Mouse (Mus musculus) adrenal gland, postnatal 36 days (tissue): ENCODE data around the gene P2ry10b. TPM values are rescaled to one million over a fixed set of nuclear protein-coding genes. Genes with fewer than 3 reads are reported as not detected.

Experiments
- DNase-seq, 2 experiments: peaks; one replicate each; pipeline ENCODE4 v3.0.0; 2021; ENCODE audit warnings: mixed read lengths in 1 of 2
- long read RNA-seq, 2 experiments: library from polyadenylated mRNA; stranded (forward); transcript quantifications; one replicate each; pipeline ENCODE4 v2.0.0; 2021; ENCODE audit warnings: borderline sequencing depth in 2 of 2
- total RNA-seq, 2 experiments: library from RNA; stranded (reverse); gene quantifications; 2 replicates each; pipeline ENCODE4 v1.2.3; 2021

The P2ry10b gene
- 1 to 10 TPM; 1.4 to 1.9 TPM for total RNA-seq
- long read RNA-seq, experiment 1 = 0 reads
- long read RNA-seq, experiment 2 = 0 reads

DNA sequence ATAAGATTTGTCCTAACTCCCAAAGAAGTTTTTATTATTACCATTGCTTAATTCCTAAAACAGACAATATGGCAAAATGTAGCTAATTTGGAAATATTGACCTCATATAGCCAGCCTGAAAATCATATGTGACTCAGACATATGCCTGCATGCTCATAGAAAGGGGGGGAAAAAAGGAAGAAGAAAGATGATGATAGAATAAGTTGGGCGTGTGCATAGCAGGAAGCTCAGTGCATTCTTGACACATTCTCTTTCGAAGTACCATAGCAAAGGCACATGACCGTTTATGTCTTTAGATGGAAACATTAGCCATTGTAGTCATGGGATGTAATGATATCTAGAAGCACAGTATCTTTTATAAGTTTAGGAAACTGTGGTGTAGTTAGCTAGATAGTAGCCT is at the start of gene P2ry10b:
Gene P2ry10b (plus strand): TSS at position 247 of the 400 bp plus-strand sequence.
- no peak for DNase-seq

DNA sequence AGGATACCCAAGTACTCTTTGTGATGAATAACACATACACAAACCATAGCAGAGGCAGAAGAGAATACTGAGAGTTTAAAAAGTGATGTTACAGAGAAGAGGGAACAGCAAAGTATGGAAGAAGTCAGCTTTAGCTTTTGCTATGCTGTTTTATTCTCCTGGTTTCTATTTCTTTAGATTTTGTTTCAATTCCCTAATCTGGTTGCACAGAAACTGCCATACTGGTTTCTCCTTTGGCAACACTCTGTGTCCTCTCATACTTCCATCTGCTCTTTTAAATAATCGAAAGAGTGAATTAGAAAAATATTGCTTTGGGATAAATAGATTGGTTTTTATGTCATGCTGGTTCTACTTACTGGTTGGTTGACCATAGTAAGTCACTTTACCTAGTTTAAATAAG is 32.4 kb upstream of the P2ry10b start:
- no peak for DNase-seq

DNA sequence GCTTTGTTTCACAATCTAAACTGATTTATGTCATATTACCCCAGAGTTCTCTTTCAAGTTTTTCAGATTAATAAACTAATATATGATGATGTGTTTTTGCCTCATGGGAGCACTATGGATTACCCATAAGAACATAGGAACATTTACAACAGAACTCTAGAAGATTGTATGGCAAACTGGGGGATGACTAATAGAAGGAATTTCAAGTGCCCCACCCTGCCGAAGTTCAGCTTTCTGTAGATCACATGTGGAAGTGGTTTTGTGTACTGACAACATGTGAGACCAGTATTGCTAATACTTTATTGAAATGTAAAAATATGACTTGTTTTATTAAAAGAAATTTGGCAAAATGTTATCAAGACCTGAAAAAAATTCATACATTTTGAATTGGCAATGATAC is 31.7 kb upstream of the P2ry10b start:
- DNase-seq = no peak

DNA sequence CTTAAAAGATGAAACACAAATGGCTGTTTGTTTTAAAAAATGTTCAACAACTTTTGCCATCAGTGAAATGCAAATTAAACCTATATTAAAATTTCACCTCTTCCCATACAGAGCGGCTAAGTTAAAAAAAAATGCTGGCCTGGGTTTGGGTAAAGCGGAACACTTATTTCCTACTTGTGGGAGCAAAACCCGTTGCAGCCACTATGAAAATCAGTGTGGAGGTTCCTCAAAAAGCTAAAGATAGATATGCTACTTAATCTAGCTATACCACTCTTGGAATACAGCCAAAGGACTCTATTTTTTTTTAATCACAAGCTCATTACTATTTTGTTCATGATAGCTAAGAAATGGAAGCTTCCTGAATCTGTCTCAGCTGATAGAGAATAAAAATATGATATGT is 5.5 kb upstream of the P2ry10b start:
- DNase-seq = no peak

DNA sequence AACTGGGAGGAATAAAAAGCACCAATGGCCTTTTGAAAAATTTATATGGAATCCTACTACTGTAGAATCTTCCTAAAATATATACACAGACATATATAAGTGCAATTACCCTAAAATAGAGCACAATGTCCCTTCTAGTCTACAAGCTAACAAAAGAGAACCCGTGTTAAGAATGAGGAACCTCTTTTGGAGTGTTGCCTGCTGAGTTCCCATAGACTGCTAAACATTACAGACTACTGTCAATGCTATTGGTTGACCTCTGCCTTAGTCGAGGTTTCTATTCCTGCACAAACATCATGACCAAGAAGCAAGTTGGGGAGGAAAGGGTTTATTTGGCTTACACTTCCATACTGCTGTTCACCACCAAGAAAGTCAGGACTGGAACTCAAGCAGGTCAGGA is 4.8 kb upstream of the P2ry10b start:
- DNase-seq = no peak

DNA sequence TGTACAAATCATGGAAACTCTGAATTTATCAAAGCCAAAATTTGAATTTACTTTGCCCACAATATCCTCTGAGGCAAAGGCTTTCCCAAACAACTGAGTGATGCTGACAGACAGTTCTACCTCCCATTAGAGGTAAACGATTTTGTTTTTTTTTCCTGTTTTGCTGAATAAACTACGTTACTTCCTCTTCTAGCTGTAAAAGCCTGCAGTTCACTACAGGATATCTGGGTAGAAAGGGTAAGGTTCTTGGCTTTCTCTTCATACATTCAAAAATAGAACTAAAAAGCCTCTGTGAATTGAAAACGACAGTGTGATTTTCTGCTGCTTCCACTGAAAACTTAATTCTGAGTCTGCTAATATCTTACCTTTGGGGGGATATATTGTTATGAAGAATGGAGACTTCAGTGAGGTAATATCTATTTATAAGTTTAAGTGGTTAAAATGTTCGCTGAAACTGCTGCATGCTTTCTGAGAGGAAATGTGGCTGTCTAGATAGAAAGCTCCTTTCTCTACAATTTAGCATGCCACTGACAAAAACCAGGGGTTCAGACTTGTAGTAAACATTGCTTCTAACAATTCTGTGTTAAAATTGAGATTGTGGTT is 765 bp downstream of the P2ry10b start:
- no peak for DNase-seq

DNA sequence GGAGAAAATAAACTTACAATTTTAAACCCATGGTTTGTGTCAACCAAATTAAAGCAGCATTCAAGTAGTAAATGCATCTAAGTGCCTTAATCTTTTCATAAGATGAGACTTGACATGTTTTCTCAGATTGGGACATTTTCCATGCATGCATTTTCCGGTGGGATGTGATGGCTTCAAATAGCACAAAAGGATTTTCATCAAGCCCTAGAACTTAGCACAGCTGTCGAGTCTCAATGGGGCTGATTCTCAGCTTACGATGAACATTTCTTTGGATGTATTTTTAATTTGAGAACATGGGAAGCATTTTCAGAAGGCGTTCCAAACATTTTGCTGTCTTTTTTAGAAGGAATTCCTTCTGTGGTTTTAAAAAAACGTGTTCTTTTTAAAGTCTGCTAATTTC is 1.3 kb downstream of the P2ry10b start:
- no peak for DNase-seq

DNA sequence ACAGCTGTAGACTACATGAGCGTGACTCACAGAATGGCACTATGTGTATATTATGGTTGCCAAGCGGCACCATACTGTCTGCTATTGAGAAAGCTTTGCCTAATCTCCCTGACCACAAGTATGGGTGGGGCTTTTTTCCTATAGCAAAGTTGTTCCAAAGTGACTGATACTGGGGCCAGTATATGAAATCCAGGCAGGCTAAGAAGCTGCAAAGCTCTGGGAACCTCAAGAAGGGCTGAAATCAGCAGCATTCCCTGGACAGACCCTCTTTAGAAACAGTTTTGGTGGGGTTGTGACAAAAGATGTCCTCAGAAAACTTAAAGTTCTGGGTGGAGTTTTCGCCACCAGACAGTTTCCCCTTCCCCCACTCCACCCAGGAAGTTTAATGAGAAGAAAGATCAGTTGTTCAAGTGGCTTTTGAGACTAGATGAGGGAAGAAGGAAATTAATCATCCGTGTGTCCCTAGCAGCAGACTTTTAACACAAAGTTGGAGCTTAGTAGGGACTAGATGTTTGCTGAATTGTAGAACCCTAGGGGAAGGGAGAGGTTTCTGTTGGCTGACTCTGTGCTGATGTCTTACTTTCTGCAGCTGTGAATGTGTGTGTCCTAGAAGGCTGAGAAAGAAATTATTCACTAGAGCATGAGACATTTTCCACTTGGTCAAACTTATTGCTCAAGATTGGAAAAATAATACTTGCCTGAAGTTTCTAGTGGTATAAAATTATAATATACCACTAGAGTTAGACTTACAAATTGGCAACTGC is 2.2 kb downstream of the P2ry10b start:
- DNase-seq = peak in 1 of 2 experiments; percentile 2

DNA sequence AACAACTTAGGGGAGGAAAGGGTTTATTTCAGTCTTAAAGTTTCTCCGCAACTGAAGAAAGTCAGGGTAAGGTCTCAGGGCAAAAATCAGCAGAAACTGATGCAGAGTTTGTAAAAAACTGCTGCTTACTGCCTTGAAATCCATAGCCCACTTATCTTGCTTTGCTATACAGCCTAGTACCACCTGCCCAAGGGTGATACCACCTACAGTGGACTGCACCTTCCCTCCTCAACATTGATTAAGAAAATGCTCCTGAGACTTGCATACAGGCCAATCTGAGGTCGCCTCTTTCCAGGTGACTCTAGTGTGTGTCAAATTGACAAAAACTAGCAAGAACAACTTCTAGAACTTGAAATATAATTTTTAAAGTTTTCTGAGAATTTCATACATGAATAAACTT is 7.3 kb downstream of the P2ry10b start:
- no peak for DNase-seq

DNA sequence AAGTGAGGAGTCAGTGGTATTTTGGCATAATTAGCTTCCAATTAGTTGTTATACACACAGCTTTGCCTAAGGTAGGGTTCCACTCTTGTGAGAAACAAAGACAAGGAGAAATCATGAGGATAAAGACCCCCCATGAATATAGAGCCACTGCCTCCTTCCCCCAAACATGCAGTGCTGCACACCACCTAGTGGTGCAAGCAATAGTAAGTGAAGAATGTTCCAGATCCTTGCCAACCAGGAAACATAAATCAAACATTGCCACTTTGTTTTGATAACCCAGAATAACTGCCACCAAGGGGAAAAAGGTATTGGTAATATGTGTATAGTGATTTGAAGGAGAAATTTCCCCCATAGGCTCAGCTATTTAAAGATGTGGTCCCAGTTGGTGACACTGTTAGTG is 11.8 kb downstream of the P2ry10b start:
- DNase-seq = no peak

DNA sequence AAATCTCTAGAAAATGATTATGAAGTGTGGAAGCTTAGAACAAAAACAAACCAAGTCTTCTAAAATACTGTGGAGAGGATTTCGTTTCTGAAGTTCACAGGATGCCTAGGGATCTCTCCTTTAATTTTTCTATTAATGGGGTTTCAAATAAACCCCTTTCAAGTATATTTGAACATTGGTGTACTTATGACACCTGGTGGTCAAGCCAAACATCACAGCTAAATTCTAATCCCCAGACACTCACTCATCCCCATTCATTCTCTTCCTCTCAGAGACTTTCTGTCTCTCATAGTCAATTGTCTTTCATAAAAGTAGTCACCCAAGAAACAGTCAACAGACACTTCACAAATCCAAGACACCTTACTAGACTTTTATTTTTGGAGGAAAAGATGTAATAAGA is 19.6 kb downstream of the P2ry10b start:
- peak; percentile 2 to 4 for DNase-seq

DNA sequence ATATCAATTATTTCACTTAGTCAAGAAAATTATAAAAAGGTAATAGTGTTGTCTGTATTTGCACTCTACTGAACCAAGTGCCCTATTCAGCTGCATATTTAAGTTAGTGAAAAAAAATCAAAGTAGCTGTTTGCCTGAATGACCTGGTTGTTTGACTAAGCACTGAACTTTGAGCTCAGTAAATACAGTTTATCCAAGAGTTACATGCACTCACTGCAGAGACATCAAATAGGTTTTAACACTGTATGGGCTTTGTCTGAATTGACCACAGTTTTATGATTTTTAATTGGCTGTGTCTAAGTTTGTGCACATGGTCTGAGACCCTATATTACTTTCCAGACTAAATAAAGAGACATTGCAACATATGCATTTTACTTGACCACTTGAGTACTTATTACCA is 20.4 kb downstream of the P2ry10b start:
- no peak for DNase-seq

DNA sequence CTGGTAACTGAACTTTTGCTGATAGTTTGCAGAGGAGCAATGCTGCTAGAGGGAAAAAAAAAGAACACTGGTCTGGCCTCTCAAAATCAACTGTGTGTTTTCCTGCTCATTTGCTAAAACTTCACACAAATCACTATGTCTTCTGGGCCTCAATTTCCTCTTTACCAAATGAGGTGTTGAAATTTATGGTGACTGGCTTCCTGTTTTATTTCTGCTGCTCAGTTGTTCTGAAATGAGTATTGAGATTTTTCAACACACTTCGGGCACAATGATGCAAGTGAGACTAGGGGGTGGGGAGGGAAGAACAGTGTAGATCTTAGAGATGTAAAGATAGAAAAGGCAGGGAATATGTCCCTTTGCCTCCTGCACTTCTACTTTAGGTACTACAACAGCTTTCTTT is 30.0 kb downstream of the P2ry10b start:
- no peak for DNase-seq

DNA sequence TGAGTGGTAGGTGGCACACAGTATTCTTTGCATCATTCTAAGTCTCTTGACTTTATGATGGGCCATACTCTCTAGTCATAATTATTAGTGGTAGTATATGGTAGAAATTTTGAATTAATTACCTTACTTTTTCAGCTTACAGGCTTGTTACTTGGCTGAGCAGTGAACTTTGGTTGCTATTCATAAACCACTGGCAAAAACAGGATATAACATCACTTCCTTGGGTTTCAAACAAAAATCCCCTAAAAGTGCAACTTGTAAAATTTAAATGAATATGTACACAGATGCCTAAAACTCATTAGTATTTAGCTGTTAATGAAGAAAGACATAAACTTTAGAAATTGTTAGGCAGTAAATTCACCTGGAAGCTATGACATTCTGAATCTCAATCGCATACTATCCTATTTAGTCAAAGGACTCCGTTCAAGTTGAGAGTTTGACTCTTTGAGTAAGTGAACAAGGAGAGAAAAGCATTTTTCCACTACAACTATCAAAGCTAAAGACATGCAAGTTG is 68.9 kb downstream of the P2ry10b start:
- DNase-seq = no peak

Other genes with a start within 250 kb of the P2ry10b start
- gene Lpar4, start 228.3 kb upstream of the P2ry10b start, total RNA-seq = 1 to 10 TPM; 1.0 to 2.2 TPM
- gene P2ry10, start 60.4 kb upstream of the P2ry10b start, total RNA-seq = under 1 TPM; 0.13 to 0.17 TPM
- gene Gpr174, start 107.0 kb downstream of the P2ry10b start, total RNA-seq = not detected